Mouse (Mus musculus): ENCODE measurements at regions not wholly inside any gene's neighbourhood (a gene's known extent, or its start where the extent isn't known, plus 50 kb on each side); places are given as distances from the start of the nearest gene placed in this dataset.

GRCm38 (mm10) chr13:99057293-99057588 is 72.9 kb upstream of the 1700024P04Rik start:
- TF ChIP-seq CTCF (IDR thresholded peaks at IDR 0.05; ENCODE audit: low read depth) (no peak), EP300 (IDR thresholded peaks at IDR 0.05; ENCODE audit: low read depth) (no peak)
